Mouse (Mus musculus): ENCODE results near the gene Faap100. TPM values are rescaled to one million over a fixed set of nuclear protein-coding genes. Genes with fewer than 3 reads are reported as not detected.
"Not testable (repeated sequence)": the region's sequence is repeated elsewhere in the genome, so short reads cannot be mapped to it uniquely, and the experiment has no call there.

Faap100 gene
- total RNA-seq, 2 experiments from 2014 or later: 11.6 to 15.6 TPM

DNA sequence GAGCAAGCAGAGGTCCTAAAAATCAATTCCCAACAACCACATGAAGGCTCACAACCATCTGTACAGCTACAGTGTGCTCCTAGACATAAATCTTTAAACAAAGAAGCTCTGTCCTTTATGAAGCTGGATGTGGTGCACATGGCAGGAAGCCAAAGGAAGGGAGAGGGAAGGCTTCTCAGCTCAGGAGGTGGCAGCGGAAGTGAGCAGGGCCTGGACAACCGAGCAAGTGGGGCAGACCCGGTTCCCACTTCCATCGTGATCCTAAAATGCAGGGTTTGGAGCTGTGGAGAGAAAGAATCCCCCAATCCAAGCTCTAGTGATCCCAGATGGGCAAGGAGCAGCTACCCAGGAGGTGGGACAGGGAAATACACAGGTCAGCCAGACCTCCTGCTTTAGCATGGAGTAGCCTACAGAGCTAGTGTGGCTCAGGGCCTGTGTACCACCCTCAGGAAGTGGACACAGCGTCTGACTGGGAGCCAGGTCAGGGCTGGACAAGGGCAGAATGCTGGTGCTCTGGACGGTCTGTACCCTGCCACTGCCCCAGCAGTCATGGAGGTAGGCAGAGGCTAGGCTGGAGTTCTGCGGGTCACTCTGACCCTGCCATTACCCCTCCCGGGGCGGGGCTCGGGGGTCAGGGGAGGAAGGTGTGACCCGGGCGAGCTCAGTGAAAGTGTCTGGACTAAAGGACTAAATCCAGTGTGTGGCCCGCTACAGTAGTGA is 25.8 kb downstream of the Faap100 start:
- peak in 1 of 2 experiments; percentile 8 for DNase-seq (ENCODE audit: low spot score in 2 of 2)

DNA sequence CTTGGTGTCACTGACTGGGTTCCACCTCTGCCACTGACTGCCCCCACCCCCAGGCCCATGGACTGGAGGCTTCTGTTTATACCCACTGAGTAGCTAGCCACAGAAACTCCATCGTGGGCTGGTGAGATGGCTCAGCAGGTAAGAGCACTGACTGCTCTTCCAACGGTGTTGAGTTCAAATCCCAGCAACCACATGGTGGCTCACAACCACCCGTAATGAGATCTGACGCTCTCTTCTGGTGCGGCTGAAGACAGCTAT is 26.5 kb downstream of the Faap100 start:
- DNase-seq (ENCODE audit: low spot score in 2 of 2): peak in 1 of 2 experiments; percentile 1

- DNase-seq (ENCODE audit: low spot score in 2 of 2): peak in 1 of 2 experiments; percentile 1
Measured at GRCm38 (mm10) chr11:120351250-120352092, 27.1 kb downstream of the Faap100 start.

GRCm38 (mm10) chr11:120350711-120351110 is 27.9 kb downstream of the Faap100 start:
- DNase-seq (ENCODE audit: low spot score in 2 of 2): no peak

- peak; percentile 55 to 63 for DNase-seq (ENCODE audit: low spot score in 2 of 2)
Measured at GRCm38 (mm10) chr11:120349986-120350702, 28.4 kb downstream of the Faap100 start.

DNA sequence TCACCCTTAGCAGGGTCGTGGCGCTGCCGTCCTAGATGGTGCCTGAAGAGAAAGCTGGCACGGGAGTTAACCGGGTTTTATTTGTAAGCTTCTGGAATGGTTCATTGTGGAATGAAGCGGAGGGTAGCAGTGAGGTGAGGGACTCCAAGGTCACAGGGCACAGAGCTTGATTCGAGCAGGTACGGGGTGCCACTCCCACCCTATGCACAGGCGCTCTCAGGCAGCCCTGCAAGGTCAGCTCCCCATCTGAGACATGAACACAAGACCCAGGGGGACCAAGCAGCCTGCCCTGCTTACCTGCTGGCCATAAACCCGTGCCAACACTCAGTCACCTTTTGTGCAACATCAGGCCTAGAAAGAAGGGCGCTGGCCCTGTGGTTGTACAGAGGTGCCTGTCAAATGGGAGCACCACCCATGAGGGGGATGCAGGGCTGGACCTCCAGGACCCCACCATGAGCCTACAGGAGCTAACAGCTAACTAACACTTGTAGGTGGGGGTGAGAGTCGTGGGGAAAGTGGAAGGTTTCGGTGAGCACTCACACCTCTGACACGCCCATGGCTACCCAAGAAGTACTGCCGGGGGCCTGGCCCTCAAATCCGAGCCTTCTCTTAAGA is 29.1 kb downstream of the Faap100 start:
- DNase-seq (ENCODE audit: low spot score in 2 of 2): no peak

DNA sequence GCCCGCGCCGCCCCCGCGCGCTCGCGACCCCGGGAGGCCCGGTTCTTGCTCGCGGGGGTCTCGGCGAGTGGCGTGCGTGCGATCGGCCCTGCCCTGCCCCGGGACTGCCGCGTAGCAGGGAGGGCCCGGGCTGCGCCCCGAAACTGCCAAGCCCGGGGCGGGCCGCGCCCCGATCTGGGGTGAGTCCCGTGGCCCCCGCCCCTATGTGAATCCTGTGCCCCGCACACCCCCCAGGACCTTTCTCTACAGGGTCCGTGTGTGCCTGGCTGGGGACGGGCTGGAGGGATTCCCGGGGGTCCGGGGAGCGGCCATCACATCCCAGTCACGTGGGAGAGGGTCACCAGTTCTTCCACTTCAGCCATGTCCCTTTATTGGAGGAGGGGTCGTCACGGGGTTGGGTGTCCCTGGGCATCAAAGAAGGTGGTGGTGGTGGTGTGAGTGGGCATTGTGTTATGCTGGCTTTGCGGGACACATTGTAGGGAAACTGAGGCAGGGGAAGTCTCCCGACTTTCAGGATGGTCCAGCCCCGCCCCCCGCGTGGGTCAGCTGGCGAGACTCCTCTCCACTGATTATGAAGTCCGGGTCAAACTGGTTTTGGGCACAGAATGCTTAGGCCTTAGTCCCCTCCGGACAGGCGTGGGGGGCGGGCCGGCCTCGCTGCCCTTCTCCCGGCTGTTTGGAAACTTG is 29.7 kb downstream of the Faap100 start:
- DNase-seq (ENCODE audit: low spot score in 2 of 2): peak in 1 of 2 experiments; percentile 35

GRCm38 (mm10) chr11:120347791-120348683 is 30.5 kb downstream of the Faap100 start, which contains the start of gene Actg1:
Actg1 (minus strand) TSS chr11:120348542.
- DNase-seq (ENCODE audit: low spot score in 2 of 2): peak; percentile 77 to 86

DNA sequence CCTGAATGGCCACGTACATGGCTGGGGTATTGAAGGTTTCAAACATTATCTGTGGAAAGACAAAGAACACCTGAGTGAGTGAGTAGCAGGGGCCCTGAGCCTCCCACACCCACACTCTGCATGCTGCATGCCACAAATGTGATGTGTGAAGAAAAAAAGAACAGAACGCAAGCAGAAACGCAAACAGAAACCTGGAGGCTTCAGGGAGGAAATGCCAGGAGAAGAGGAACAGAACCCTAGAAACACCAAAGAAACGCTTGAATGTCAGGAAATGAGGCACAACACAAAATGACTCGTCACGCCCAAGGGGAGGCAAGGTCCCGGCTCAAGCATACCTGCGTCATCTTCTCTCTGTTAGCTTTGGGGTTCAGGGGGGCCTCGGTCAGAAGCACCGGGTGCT is 31.3 kb downstream of the Faap100 start:
- no peak for DNase-seq (ENCODE audit: low spot score in 2 of 2)

DNA sequence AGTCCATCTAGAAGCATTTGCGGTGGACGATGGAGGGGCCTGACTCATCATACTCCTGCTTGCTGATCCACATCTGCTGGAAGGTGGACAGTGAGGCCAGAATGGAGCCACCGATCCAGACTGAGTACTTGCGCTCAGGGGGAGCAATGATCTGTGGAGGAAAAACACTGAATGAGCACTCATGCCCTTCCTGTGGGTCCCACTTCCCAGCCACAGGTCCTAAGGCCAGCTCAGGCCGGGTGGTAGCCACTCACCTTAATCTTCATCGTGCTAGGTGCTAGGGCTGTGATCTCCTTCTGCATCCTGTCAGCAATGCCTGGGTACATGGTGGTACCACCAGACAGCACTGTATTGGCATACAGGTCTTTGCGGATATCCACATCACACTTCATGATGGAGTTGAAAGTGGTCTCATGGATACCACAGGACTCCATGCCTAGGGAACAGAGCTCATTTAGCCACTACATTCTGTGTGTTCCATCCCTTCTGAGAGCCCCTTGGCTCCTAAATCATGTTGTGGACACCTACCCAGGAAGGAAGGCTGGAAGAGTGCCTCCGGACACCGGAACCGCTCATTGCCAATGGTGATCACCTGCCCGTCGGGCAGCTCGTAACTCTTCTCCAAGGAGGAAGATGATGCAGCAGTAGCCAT is 32.1 kb downstream of the Faap100 start:
- DNase-seq (ENCODE audit: low spot score in 2 of 2): not testable (repeated sequence)

DNA sequence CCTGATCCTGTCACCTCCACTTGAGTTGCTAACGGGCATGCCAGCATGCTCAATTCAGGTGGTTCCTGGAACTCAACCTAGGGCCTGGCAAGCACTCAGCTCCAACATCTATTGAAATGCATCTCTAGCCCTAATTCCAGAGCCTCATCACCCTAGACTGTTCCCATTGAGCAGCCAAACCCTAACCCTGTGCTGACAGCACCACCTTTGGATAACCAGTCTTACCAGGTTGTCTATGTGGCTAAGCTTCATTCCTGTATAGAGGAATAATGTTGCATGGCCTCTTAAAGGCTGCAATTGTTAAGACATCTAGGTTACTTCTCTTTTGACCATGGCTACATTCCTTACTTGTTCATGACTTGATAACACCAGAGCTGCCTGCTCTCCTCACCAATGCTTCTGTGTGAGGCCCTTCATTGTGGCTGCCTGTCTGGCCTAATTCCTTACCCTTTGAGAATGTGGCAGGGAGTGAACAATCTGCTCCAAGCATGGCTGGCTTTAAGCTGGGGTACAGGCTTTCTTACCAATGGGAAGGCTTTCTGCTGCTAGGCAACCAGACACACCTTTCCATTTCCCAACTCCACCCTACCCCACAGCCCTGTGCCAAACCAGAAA is 33.4 kb downstream of the Faap100 start:
- DNase-seq (ENCODE audit: low spot score in 2 of 2): no peak

DNA sequence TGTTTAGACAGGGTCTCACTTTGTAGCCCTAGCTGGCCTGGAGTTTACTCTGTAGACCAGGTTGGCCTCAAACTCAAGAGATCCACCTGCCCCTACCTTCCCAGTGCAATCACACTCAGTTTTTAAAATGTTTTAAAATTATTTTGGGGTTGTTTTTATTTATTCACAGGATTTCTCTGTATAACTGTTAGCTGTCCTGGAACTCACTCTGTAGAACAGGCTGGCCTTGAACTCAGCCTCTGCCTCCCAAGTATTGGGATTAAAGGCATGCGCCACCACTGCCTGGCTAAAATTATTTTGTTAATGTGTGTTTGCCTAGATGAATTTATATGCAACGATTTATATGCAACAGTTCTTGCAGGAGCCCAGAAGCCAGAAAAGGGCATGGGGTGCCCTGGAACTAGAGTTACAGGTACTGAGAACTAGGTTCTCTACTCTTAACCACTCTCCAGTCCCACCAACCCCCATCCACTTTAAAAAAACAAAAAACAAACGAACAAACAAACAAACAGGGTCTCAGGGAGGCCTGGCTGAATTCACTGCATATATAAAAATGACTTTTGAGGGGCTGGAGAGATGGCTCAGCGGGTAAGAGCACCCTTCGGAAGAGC is 34.1 kb downstream of the Faap100 start:
- no peak for DNase-seq (ENCODE audit: low spot score in 2 of 2)

GRCm38 (mm10) chr11:120343519-120344309 is 34.9 kb downstream of the Faap100 start:
- no peak for DNase-seq (ENCODE audit: low spot score in 2 of 2)

GRCm38 (mm10) chr11:120342656-120343160 is 35.9 kb downstream of the Faap100 start:
- DNase-seq (ENCODE audit: low spot score in 2 of 2): no peak

- no peak for DNase-seq (ENCODE audit: low spot score in 2 of 2)
Measured at GRCm38 (mm10) chr11:120341661-120342060, 36.9 kb downstream of the Faap100 start.

GRCm38 (mm10) chr11:120339978-120340513 is 38.5 kb downstream of the Faap100 start:
- no peak for DNase-seq (ENCODE audit: low spot score in 2 of 2)

DNA sequence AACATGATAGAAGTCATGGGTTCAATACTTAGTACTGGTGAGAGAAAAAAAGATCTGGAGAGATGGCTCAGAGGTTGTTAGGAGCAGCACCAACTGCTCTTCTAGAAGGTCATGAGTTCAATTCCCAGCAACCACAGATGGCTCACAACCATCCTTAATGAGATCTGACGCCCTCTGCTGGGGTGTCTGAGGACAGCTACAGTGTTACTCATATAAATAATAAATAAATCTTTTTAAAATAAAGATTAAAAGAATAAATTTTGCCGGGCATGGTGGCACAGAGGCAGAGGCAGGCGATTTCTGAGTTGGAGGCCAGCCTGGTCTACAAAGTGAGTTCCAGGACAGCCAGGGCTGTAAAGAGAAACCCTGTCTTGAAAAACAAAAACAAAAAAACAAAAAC is 39.8 kb downstream of the Faap100 start:
- DNase-seq (ENCODE audit: low spot score in 2 of 2): no peak

All from left cerebral cortex, adult 18-20 months (tissue).